Mouse (Mus musculus): ENCODE measurements around the gene Olfr781. TPM values are rescaled to one million over a fixed set of nuclear protein-coding genes. Genes with fewer than 3 reads are reported as not detected.

The Olfr781 gene
- polyA plus RNA-seq (2015; fragmentation: Illumina TruSeq; extraction: RNeasy Lipid Tissue Mini Kit (QIAGEN cat#74804); ENCODE audit: low read depth, low replicate concordance), result not detected

DNA sequence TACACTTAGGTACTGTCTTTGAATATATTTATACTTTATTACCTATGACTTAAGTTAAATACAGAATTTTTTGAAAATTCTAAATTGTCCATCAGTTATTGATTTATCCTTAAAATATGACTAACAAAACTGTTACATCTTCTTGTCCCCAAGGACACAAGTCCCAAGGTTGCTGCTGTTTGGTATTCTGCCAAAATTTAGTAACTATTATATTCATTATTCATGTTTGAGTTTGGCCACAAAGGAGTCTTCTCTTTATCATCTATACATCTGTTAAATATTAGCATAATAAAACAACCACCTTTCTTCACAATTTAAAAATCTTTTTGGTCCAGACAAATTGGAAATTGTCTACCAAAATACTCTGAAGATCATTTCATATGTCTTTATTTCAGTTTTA lies at the start of gene Olfr781:
Gene Olfr781 (plus strand): TSS at position 301 of the 400 bp plus-strand sequence.

DNA sequence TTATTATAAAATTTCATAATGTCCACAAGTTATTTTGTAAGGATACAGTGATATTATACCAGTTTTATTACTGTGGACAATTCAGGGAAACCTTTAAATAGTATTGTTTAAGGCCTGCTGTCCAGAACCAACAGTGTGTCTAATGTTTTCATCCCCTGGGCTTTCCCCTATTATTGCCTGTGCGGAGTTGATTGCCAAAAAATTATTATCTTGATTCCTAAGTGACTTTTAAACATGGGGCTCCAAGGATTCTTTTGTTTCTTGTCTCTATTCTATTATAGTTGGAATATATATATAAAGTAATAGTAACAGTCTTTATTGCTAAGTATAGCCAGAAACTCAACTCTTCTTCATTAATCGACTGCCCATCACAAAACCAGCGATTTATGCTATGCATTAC lies 10.8 kb upstream of the Olfr781 start, which contains the start of gene Olfr780:
Gene Olfr780 (plus strand): TSS at position 301 of the 400 bp plus-strand sequence.

DNA sequence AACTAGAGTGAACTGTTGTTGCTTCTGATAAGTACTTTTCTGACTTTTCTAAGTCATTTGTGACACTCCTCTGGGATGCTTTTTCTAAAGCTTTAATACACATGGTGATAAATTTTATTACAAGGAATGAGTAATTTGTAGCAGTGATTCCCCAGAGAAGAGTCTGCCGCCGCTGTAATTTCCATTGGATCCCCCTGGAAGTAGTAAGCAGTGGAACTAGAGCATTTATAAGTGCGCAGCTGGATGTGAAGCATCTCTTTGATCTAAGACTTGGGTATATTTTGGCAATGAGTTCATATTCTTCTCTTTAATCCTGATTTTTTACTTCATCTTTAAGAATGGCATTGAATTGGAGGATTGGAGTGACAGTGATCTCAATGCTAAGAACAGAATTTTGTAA lies 19.9 kb downstream of the Olfr781 start, which contains the start of gene Olfr782:
Gene Olfr782 (plus strand): TSS at position 301 of the 400 bp plus-strand sequence.

Other genes starting within 250 kb of the Olfr781 start
- not detected for gene Olfr767, start 245.9 kb upstream of the Olfr781 start, polyA plus RNA-seq (2015; fragmentation: Illumina TruSeq; extraction: RNeasy Lipid Tissue Mini Kit (QIAGEN cat#74804); ENCODE audit: low read depth, low replicate concordance)
- not detected for gene Olfr768, start 229.5 kb upstream of the Olfr781 start, polyA plus RNA-seq (2015; fragmentation: Illumina TruSeq; extraction: RNeasy Lipid Tissue Mini Kit (QIAGEN cat#74804); ENCODE audit: low read depth, low replicate concordance)
- not detected for gene Olfr769, start 211.0 kb upstream of the Olfr781 start, polyA plus RNA-seq (2015; fragmentation: Illumina TruSeq; extraction: RNeasy Lipid Tissue Mini Kit (QIAGEN cat#74804); ENCODE audit: low read depth, low replicate concordance)
- gene Olfr770, start 189.9 kb upstream of the Olfr781 start, polyA plus RNA-seq (2015; fragmentation: Illumina TruSeq; extraction: RNeasy Lipid Tissue Mini Kit (QIAGEN cat#74804); ENCODE audit: low read depth, low replicate concordance), result not detected
- not detected for gene Olfr771, start 164.1 kb upstream of the Olfr781 start, polyA plus RNA-seq (2015; fragmentation: Illumina TruSeq; extraction: RNeasy Lipid Tissue Mini Kit (QIAGEN cat#74804); ENCODE audit: low read depth, low replicate concordance)
- gene Olfr772, start 150.9 kb upstream of the Olfr781 start, polyA plus RNA-seq (2015; fragmentation: Illumina TruSeq; extraction: RNeasy Lipid Tissue Mini Kit (QIAGEN cat#74804); ENCODE audit: low read depth, low replicate concordance), result not detected
- not detected for gene Olfr773, start 141.4 kb upstream of the Olfr781 start, polyA plus RNA-seq (2015; fragmentation: Illumina TruSeq; extraction: RNeasy Lipid Tissue Mini Kit (QIAGEN cat#74804); ENCODE audit: low read depth, low replicate concordance)
- not detected for gene Olfr774, start 92.7 kb upstream of the Olfr781 start, polyA plus RNA-seq (2015; fragmentation: Illumina TruSeq; extraction: RNeasy Lipid Tissue Mini Kit (QIAGEN cat#74804); ENCODE audit: low read depth, low replicate concordance)
- gene Olfr775, start 80.4 kb upstream of the Olfr781 start, polyA plus RNA-seq (2015; fragmentation: Illumina TruSeq; extraction: RNeasy Lipid Tissue Mini Kit (QIAGEN cat#74804); ENCODE audit: low read depth, low replicate concordance), result not detected
- gene Olfr776, start 69.7 kb upstream of the Olfr781 start, polyA plus RNA-seq (2015; fragmentation: Illumina TruSeq; extraction: RNeasy Lipid Tissue Mini Kit (QIAGEN cat#74804); ENCODE audit: low read depth, low replicate concordance), result not detected
- not detected for gene Olfr777, start 57.4 kb upstream of the Olfr781 start, polyA plus RNA-seq (2015; fragmentation: Illumina TruSeq; extraction: RNeasy Lipid Tissue Mini Kit (QIAGEN cat#74804); ENCODE audit: low read depth, low replicate concordance)
- gene Olfr780, start 10.7 kb upstream of the Olfr781 start, polyA plus RNA-seq (2015; fragmentation: Illumina TruSeq; extraction: RNeasy Lipid Tissue Mini Kit (QIAGEN cat#74804); ENCODE audit: low read depth, low replicate concordance), result not detected
- not detected for gene Olfr782, start 20.0 kb downstream of the Olfr781 start, polyA plus RNA-seq (2015; fragmentation: Illumina TruSeq; extraction: RNeasy Lipid Tissue Mini Kit (QIAGEN cat#74804); ENCODE audit: low read depth, low replicate concordance)
- not detected for gene Olfr784, start 55.2 kb downstream of the Olfr781 start, polyA plus RNA-seq (2015; fragmentation: Illumina TruSeq; extraction: RNeasy Lipid Tissue Mini Kit (QIAGEN cat#74804); ENCODE audit: low read depth, low replicate concordance)
- not detected for gene Olfr785, start 76.6 kb downstream of the Olfr781 start, polyA plus RNA-seq (2015; fragmentation: Illumina TruSeq; extraction: RNeasy Lipid Tissue Mini Kit (QIAGEN cat#74804); ENCODE audit: low read depth, low replicate concordance)
- not detected for gene Olfr786, start 98.5 kb downstream of the Olfr781 start, polyA plus RNA-seq (2015; fragmentation: Illumina TruSeq; extraction: RNeasy Lipid Tissue Mini Kit (QIAGEN cat#74804); ENCODE audit: low read depth, low replicate concordance)
- not detected for gene Olfr787, start 133.0 kb downstream of the Olfr781 start, polyA plus RNA-seq (2015; fragmentation: Illumina TruSeq; extraction: RNeasy Lipid Tissue Mini Kit (QIAGEN cat#74804); ENCODE audit: low read depth, low replicate concordance)
- not detected for gene Olfr788, start 142.1 kb downstream of the Olfr781 start, polyA plus RNA-seq (2015; fragmentation: Illumina TruSeq; extraction: RNeasy Lipid Tissue Mini Kit (QIAGEN cat#74804); ENCODE audit: low read depth, low replicate concordance)
- gene Olfr789, start 155.9 kb downstream of the Olfr781 start, polyA plus RNA-seq (2015; fragmentation: Illumina TruSeq; extraction: RNeasy Lipid Tissue Mini Kit (QIAGEN cat#74804); ENCODE audit: low read depth, low replicate concordance), result not detected
- not detected for gene Olfr790, start 169.6 kb downstream of the Olfr781 start, polyA plus RNA-seq (2015; fragmentation: Illumina TruSeq; extraction: RNeasy Lipid Tissue Mini Kit (QIAGEN cat#74804); ENCODE audit: low read depth, low replicate concordance)
- gene Olfr791, start 192.9 kb downstream of the Olfr781 start, polyA plus RNA-seq (2015; fragmentation: Illumina TruSeq; extraction: RNeasy Lipid Tissue Mini Kit (QIAGEN cat#74804); ENCODE audit: low read depth, low replicate concordance), result not detected
- gene Olfr792, start 210.3 kb downstream of the Olfr781 start, polyA plus RNA-seq (2015; fragmentation: Illumina TruSeq; extraction: RNeasy Lipid Tissue Mini Kit (QIAGEN cat#74804); ENCODE audit: low read depth, low replicate concordance), result not detected
- gene Olfr794, start 238.8 kb downstream of the Olfr781 start, polyA plus RNA-seq (2015; fragmentation: Illumina TruSeq; extraction: RNeasy Lipid Tissue Mini Kit (QIAGEN cat#74804); ENCODE audit: low read depth, low replicate concordance), result not detected

Data from brain, adult 10 weeks (tissue).